Mouse (Mus musculus) stomach, embryonic 14.5 days (tissue): ENCODE data around the gene Lce3c. TPM values are rescaled to one million over a fixed set of nuclear protein-coding genes. Genes with fewer than 3 reads are reported as not detected.

ENCODE experiments used
- ATAC-seq: fragments of 200-750 bp; cut with Nextera tagmentation; 2 replicates; pipeline ENCODE4 v1.8.0; 2017; ENCODE audit warnings: low read depth, moderate TSS enrichment; ENCODE audit not compliant: insufficient number of reproducible peaks, insufficient read depth, low FRiP score
- H3K27ac ChIP-seq: fragments of 300-500 bp; sonication (generic); 2 replicates; pipeline ENCODE4 v1.5.1; 2014; ENCODE audit warnings: mild to moderate bottlenecking, low read length, moderate library complexity, mixed read lengths
- H3K27me3 ChIP-seq: fragments of 300-500 bp; sonication (generic); 2 replicates; pipeline ENCODE4 v1.6.1; 2014; ENCODE audit warnings: low read length, control low read depth, mixed read lengths; ENCODE audit not compliant: control insufficient read depth, insufficient read depth
- H3K36me3 ChIP-seq: fragments of 300-500 bp; sonication (generic); 2 replicates; pipeline ENCODE4 v1.6.1; 2014; ENCODE audit warnings: mild to moderate bottlenecking, control low read depth, low read length, moderate library complexity, mixed read lengths; ENCODE audit not compliant: control insufficient read depth, insufficient read depth
- H3K4me1 ChIP-seq: fragments of 300-500 bp; sonication (generic); 2 replicates; pipeline ENCODE4 v1.6.1; 2014; ENCODE audit warnings: low read length, control low read depth, mixed read lengths; ENCODE audit not compliant: control insufficient read depth, insufficient read depth
- H3K4me2 ChIP-seq: fragments of 300-500 bp; sonication (generic); replicated peaks from 2 replicates; pipeline ENCODE4 v1.6.1; 2014; ENCODE audit warnings: low read depth, low read length, control low read depth
- H3K4me3 ChIP-seq: fragments of 300-500 bp; sonication (generic); 2 replicates; pipeline ENCODE4 v1.5.1; 2014; ENCODE audit warnings: low read depth, low read length, control low read depth
- H3K9ac ChIP-seq: fragments of 300-500 bp; sonication (generic); replicated peaks from 2 replicates; pipeline ENCODE4 v1.6.1; 2014; ENCODE audit warnings: low read depth, mild to moderate bottlenecking, control low read depth, low read length, moderate library complexity, mixed read lengths
- H3K9me3 ChIP-seq: fragments of 300-500 bp; sonication (generic); 2 replicates; pipeline ENCODE4 v1.6.1; 2016; ENCODE audit warnings: low read depth, low read length, control low read depth; ENCODE audit not compliant: control insufficient read depth
- WGBS: fragments of 180-500 bp; shearing (Covaris S2); extraction: QIAGEN DNeasy Blood & Tissue Kit; methylation state at CpG from one replicate; pipeline ENCODE4 v1.1.7; 2014; 5-methylcytosine and 5-hydroxymethylcytosine counted together
- polyA plus RNA-seq: library from polyadenylated mRNA; unstranded; fragments of >200 nt; fragmentation: Nextera tagmentation; extraction: Ambion mirVana; gene quantifications from 2 replicates; pipeline ENCODE4 v1.2.1, GENCODE M21; 2014

The Lce3c gene
- polyA plus RNA-seq, 1 experiment from 2014 or later, result not detected

- Histone ChIP-seq H3K4me1 (no peaks in the 10 kb centered on the region), H3K4me3 (no peak within 1 kb of the TSS), H3K9me3 (no peaks in the 10 kb centered on the region), H3K9ac (no peak within 1 kb of the TSS), H3K27me3 (no peaks in the 10 kb centered on the region), H3K27ac (no peak within 1 kb of the TSS), H3K36me3 (no peaks in the 10 kb centered on the region), H3K4me2 (no peak within 1 kb of the TSS)
- 91% methylated on average over 1 of the region's 1 CpGs for WGBS
- ATAC-seq, result no peak
Observed at GRCm38 (mm10) chr3:92957090-92957489, 12.8 kb downstream of the Lce3c start, which contains the start of gene Lce3d. Gene Lce3d, plus strand, starts transcription at chr3:92957390.

- Histone ChIP-seq H3K27me3 (no peaks in the 10 kb centered on the region), H3K9ac (no peak within 1 kb of the TSS), H3K27ac (no peak within 1 kb of the TSS), H3K4me3 (no peak within 1 kb of the TSS), H3K4me1 (no peaks in the 10 kb centered on the region), H3K4me2 (no peak within 1 kb of the TSS), H3K36me3 (no peaks in the 10 kb centered on the region), H3K9me3 (no peaks in the 10 kb centered on the region)
- 87% methylated on average over 2 of the region's 2 CpGs for WGBS
- ATAC-seq, result no peak
Observed at GRCm38 (mm10) chr3:92966761-92967160, 22.5 kb downstream of the Lce3c start, which contains the start of gene Lce3e. Gene Lce3e, plus strand, starts transcription at chr3:92967061.

- Histone ChIP-seq H3K4me3 (no peak overlapping the region), H3K4me2 (no peak overlapping the region), H3K9me3 (no peaks in the 10 kb centered on the region), H3K4me1 (no peaks in the 10 kb centered on the region), H3K27ac (no peak overlapping the region), H3K27me3 (no peaks in the 10 kb centered on the region), H3K9ac (no peak overlapping the region), H3K36me3 (no peaks in the 10 kb centered on the region)
- ATAC-seq, result no peak
- 72% methylated on average over 2 of the region's 2 CpGs for WGBS
Observed at GRCm38 (mm10) chr3:92978484-92978883, 34.2 kb downstream of the Lce3c start.

GRCm38 (mm10) chr3:92991926-92992325, 47.6 kb downstream of the Lce3c start, which contains the start of gene Lce3f:
Gene Lce3f, plus strand, starts transcription at chr3:92992226.
- Histone ChIP-seq H3K27ac (no peak within 1 kb of the TSS), H3K4me2 (no peak within 1 kb of the TSS), H3K36me3 (no peaks in the 10 kb centered on the region), H3K4me3 (no peak within 1 kb of the TSS), H3K27me3 (no peaks in the 10 kb centered on the region), H3K9ac (no peak within 1 kb of the TSS), H3K4me1 (no peaks in the 10 kb centered on the region), H3K9me3 (no peaks in the 10 kb centered on the region)
- ATAC-seq, result no peak

Other genes starting within 250 kb of the Lce3c start
- not detected in 2 replicates for gene Lce1e, start 235.4 kb upstream of the Lce3c start, polyA plus RNA-seq
- gene Lce1f, start 224.1 kb upstream of the Lce3c start, polyA plus RNA-seq, result not detected in 2 replicates
- not detected in 2 replicates for gene Gm38119, start 205.4 kb upstream of the Lce3c start, polyA plus RNA-seq
- not detected in 2 replicates for gene Lce1g, start 192.1 kb upstream of the Lce3c start, polyA plus RNA-seq
- not detected in 2 replicates for gene Lce1h, start 179.4 kb upstream of the Lce3c start, polyA plus RNA-seq
- not detected in 2 replicates for gene Lce1i, start 165.6 kb upstream of the Lce3c start, polyA plus RNA-seq
- not detected in 2 replicates for gene Lce1j, start 154.0 kb upstream of the Lce3c start, polyA plus RNA-seq
- gene Lce1k, start 136.6 kb upstream of the Lce3c start, polyA plus RNA-seq, result not detected in 2 replicates
- 0.15 TPM in 1 of 2 replicates, not detected in the other for gene Kprp, start 117.2 kb upstream of the Lce3c start, polyA plus RNA-seq
- gene Lce1l, start 93.2 kb upstream of the Lce3c start, polyA plus RNA-seq, result not detected in 2 replicates
- gene 2310050C09Rik, start 74.3 kb upstream of the Lce3c start, polyA plus RNA-seq, result not detected in 2 replicates
- gene Lce3a, start 18.3 kb upstream of the Lce3c start, polyA plus RNA-seq, result not detected in 2 replicates
- gene Lce3b, start 11.5 kb upstream of the Lce3c start, polyA plus RNA-seq, result not detected in 2 replicates
- not detected in 2 replicates for gene Lce3d, start 12.9 kb downstream of the Lce3c start, polyA plus RNA-seq
- not detected in 2 replicates for gene Lce3e, start 22.6 kb downstream of the Lce3c start, polyA plus RNA-seq
- gene Lce3f, start 47.7 kb downstream of the Lce3c start, polyA plus RNA-seq, result not detected in 2 replicates
- gene Crct1, start 71.2 kb downstream of the Lce3c start, polyA plus RNA-seq, result 0.38 and 0.85 TPM in 2 replicates
- not detected in 2 replicates for gene Lce1m, start 74.6 kb downstream of the Lce3c start, polyA plus RNA-seq
- not detected in 2 replicates for gene Gm4858, start 124.3 kb downstream of the Lce3c start, polyA plus RNA-seq
- not detected in 2 replicates for gene Crnn, start 200.3 kb downstream of the Lce3c start, polyA plus RNA-seq